Mouse (Mus musculus) E14TG2a.4 (cell line): Measurements from ENCODE around the gene Colec11.

Experiments used
- CTCF ChIP-seq: conservative IDR thresholded peaks from 2 replicates; pipeline ENCODE4 v1.5.1; 2014; ENCODE audit warnings: low read length
- POU5F1 ChIP-seq: IDR thresholded peaks from 2 replicates; pipeline ENCODE4 v1.6.1; 2014; ENCODE audit warnings: low read length, borderline replicate concordance

DNA sequence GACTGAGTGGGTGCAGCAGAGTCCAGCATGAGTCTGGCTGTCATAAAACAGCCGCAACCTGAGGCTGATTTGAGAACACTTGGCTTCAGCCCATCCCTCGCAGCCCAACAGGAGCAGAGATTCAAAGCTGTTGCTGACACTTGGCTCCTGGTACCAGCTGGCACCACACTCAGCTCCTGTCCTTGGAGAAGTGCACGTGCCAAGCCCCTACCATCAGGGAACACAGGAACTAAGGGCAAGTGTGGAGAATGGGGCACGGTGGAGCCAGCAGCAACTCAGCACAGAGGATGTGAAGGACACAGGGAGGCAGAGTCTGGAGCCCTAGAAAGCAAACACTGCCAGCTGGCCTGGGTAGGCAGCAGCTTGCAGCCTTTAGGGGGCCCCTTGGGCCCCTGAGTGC is 20.9 kb downstream of the Colec11 start:
- TF ChIP-seq CTCF (no peak), POU5F1 (no peak)
